Mouse (Mus musculus) C2C12 (cell line): Measurements from ENCODE around the gene Cdkl3. TPM values are rescaled to one million over a fixed set of nuclear protein-coding genes. Genes with fewer than 3 reads are reported as not detected.

Experiments
- H3K27me3 ChIP-seq: one replicate; pipeline ENCODE4 v1.6.1; 2011; ENCODE audit not compliant: control insufficient read depth, insufficient read depth, insufficient read length
- H3K36me3 ChIP-seq: one replicate; pipeline ENCODE4 v1.6.1; 2011; ENCODE audit not compliant: control insufficient read depth, insufficient read depth
- H3K4me3 ChIP-seq: one replicate; pipeline ENCODE4 v1.5.1; 2011; ENCODE audit warnings: mild to moderate bottlenecking, control low read depth; ENCODE audit not compliant: poor library complexity, insufficient read depth, severe bottlenecking
- H3K79me2 ChIP-seq: one replicate; pipeline ENCODE4 v1.6.1; 2011; ENCODE audit not compliant: control insufficient read depth, insufficient read depth
- H3K79me3 ChIP-seq: one replicate; pipeline ENCODE4 v1.6.1; 2011; ENCODE audit warnings: low read depth, control low read depth
- H3ac ChIP-seq: one replicate; pipeline ENCODE3; 2011; ENCODE audit warnings: low read depth; ENCODE audit not compliant: control insufficient read depth, insufficient read length
- CEBPB ChIP-seq: IDR thresholded peaks from one replicate; pipeline ENCODE4 v1.6.1; 2011; ENCODE audit warnings: low read depth, mild to moderate bottlenecking, control low read depth, moderate library complexity
- CTCF ChIP-seq: IDR thresholded peaks from one replicate; pipeline ENCODE4 v1.5.1; 2011; ENCODE audit not compliant: control insufficient read depth, insufficient read depth, insufficient read length
- FOSL1 ChIP-seq: IDR thresholded peaks from one replicate; pipeline ENCODE4 v1.8.0; 2011; ENCODE audit warnings: mild to moderate bottlenecking, low read length; ENCODE audit not compliant: poor library complexity, insufficient read depth, severe bottlenecking
- MAX ChIP-seq: IDR thresholded peaks from one replicate; pipeline ENCODE4 v1.6.1; 2011; ENCODE audit warnings: mild to moderate bottlenecking, control low read depth
- MYOD1 ChIP-seq: IDR thresholded peaks from one replicate; pipeline ENCODE4 v1.6.1; 2011; ENCODE audit warnings: low read depth; ENCODE audit not compliant: control insufficient read depth, insufficient read length
- MYOG ChIP-seq: IDR thresholded peaks from one replicate; pipeline ENCODE4 v1.6.1; 2011; ENCODE audit not compliant: control insufficient read depth, insufficient read length; ENCODE audit errors: extremely low read depth
- USF1 ChIP-seq: IDR thresholded peaks from one replicate; pipeline ENCODE4 v1.6.1; 2011; ENCODE audit warnings: low read depth, mild to moderate bottlenecking, control low read depth, moderate library complexity
- polyA plus RNA-seq: library from polyadenylated mRNA; unstranded; fragments of >200 nt; fragmentation: generic; extraction: Trizol; gene quantifications from one replicate; pipeline ENCODE4 v1.2.1, GENCODE M21; 2012; ENCODE audit warnings: missing spikeins

The Cdkl3 gene
- polyA plus RNA-seq, 1 experiment = 1.7 TPM

- peaks cover 5% of the 10 kb centered on the region for H3K27me3 ChIP-seq
- no peaks in the 10 kb centered on the region for H3K36me3 ChIP-seq
- H3K79me2 ChIP-seq = no peaks in the 10 kb centered on the region
- H3K4me3 ChIP-seq = no peak overlapping the region
- H3ac ChIP-seq = no peak overlapping the region
- no peaks in the 10 kb centered on the region for H3K79me3 ChIP-seq
- TF ChIP-seq MYOG = no peak
- TF ChIP-seq CTCF = no peak
Measured at GRCm38 (mm10) chr11:52062406-52062805, 58.4 kb downstream of the Cdkl3 start.

GRCm38 (mm10) chr11:52064398-52064797 is 60.4 kb downstream of the Cdkl3 start:
- Histone ChIP-seq H3K79me2 (no peaks in the 10 kb centered on the region), H3K79me3 (no peaks in the 10 kb centered on the region), H3ac (no peak overlapping the region), H3K4me3 (no peak overlapping the region), H3K27me3 (no peaks in the 10 kb centered on the region), H3K36me3 (no peaks in the 10 kb centered on the region)
- TF ChIP-seq CTCF (peak; percentile 72), MAX (peak; percentile 47), USF1 (no peak)

GRCm38 (mm10) chr11:52065841-52066240 is 61.8 kb downstream of the Cdkl3 start:
- Histone ChIP-seq H3K4me3 (no peak overlapping the region), H3K79me3 (no peaks in the 10 kb centered on the region), H3K36me3 (no peaks in the 10 kb centered on the region), H3K79me2 (no peaks in the 10 kb centered on the region), H3K27me3 (no peaks in the 10 kb centered on the region), H3ac (no peak overlapping the region)
- no peak for TF ChIP-seq CEBPB
- no peak for TF ChIP-seq MYOD1
- TF ChIP-seq CTCF = no peak
- no peak for TF ChIP-seq FOSL1

GRCm38 (mm10) chr11:52071768-52072167 is 67.7 kb downstream of the Cdkl3 start:
- H3K4me3 ChIP-seq = no peak overlapping the region
- no peaks in the 10 kb centered on the region for H3K79me2 ChIP-seq
- no peaks in the 10 kb centered on the region for H3K79me3 ChIP-seq
- H3K36me3 ChIP-seq = no peaks in the 10 kb centered on the region
- peak; percentile 97 for TF ChIP-seq CEBPB
- no peak for TF ChIP-seq MAX
- no peaks in the 10 kb centered on the region for H3K27me3 ChIP-seq
- H3ac ChIP-seq = no peak overlapping the region

GRCm38 (mm10) chr11:52073528-52074170 is 69.6 kb downstream of the Cdkl3 start:
- TF ChIP-seq FOSL1 (no peak), USF1 (no peak), MAX (no peak), MYOD1 (no peak), CEBPB (no peak), CTCF (no peak), MYOG (no peak)
- H3K4me3 ChIP-seq = no peak overlapping the region
- no peaks in the 10 kb centered on the region for H3K27me3 ChIP-seq
- H3K79me2 ChIP-seq = no peaks in the 10 kb centered on the region
- no peaks in the 10 kb centered on the region for H3K36me3 ChIP-seq
- no peak overlapping the region for H3ac ChIP-seq
- no peaks in the 10 kb centered on the region for H3K79me3 ChIP-seq

- Histone ChIP-seq H3K79me3 (no peaks in the 10 kb centered on the region), H3K36me3 (no peaks in the 10 kb centered on the region)
- no peak for TF ChIP-seq CTCF
- no peak for TF ChIP-seq FOSL1
- no peak for TF ChIP-seq USF1
- TF ChIP-seq MYOG = no peak
- TF ChIP-seq CEBPB = no peak
- TF ChIP-seq MYOD1 = no peak
Measured at GRCm38 (mm10) chr11:52074626-52075470, 70.8 kb downstream of the Cdkl3 start.

More at GRCm38 (mm10) chr11:52074626-52075470, 70.8 kb downstream of the Cdkl3 start:
- Histone ChIP-seq H3K79me2 (no peaks in the 10 kb centered on the region), H3K27me3 (no peaks in the 10 kb centered on the region), H3K4me3 (no peak overlapping the region), H3ac (no peak overlapping the region)
